Mouse (Mus musculus) lung, postnatal 25 days (tissue): Measurements from ENCODE around the gene Tubb1.

Source experiments
- DNase-seq: peaks from one replicate; pipeline ENCODE4 v3.0.0; 2022; ENCODE audit warnings: low spot score

The Tubb1 gene

GRCm38 (mm10) chr2:174502831-174503460, 52.5 kb downstream of the Tubb1 start:
- DNase-seq = no peak
